Mouse (Mus musculus) heart, embryonic 16.5 days (tissue): ENCODE results near the gene Igfbpl1. TPM values are rescaled to one million over a fixed set of nuclear protein-coding genes. Genes with fewer than 3 reads are reported as not detected.

Experiments
- ATAC-seq: fragments of 200-750 bp; cut with Nextera tagmentation; replicated peaks from 2 replicates; pipeline ENCODE4 v1.8.0; 2017; ENCODE audit warnings: moderate number of reproducible peaks; ENCODE audit not compliant: insufficient read depth, low FRiP score; ENCODE audit errors: extremely low read depth
- H3K27ac ChIP-seq: fragments of 300-500 bp; sonication (generic); 2 replicates; pipeline ENCODE4 v1.5.1; 2014; ENCODE audit warnings: mild to moderate bottlenecking, low read length, control low read depth, moderate library complexity
- H3K27me3 ChIP-seq: fragments of 300-500 bp; sonication (generic); 2 replicates; pipeline ENCODE4 v1.6.1; 2014; ENCODE audit warnings: low read length, mixed read lengths; ENCODE audit not compliant: control insufficient read depth, insufficient read depth
- H3K36me3 ChIP-seq: fragments of 300-500 bp; sonication (generic); 2 replicates; pipeline ENCODE4 v1.6.1; 2014; ENCODE audit not compliant: control insufficient read depth, insufficient read depth
- H3K4me1 ChIP-seq: fragments of 300-500 bp; sonication (generic); 2 replicates; pipeline ENCODE4 v1.6.1; 2014; ENCODE audit warnings: low read length, mixed read lengths; ENCODE audit not compliant: control insufficient read depth, insufficient read depth
- H3K4me2 ChIP-seq: fragments of 300-500 bp; sonication (generic); 2 replicates; pipeline ENCODE4 v1.6.1; 2014; ENCODE audit warnings: low read depth, mild to moderate bottlenecking, control low read depth, low read length
- H3K4me3 ChIP-seq: fragments of 300-500 bp; sonication (generic); 2 replicates; pipeline ENCODE4 v1.5.1; 2014; ENCODE audit warnings: mild to moderate bottlenecking, control low read depth, low read length
- H3K9ac ChIP-seq: fragments of 300-500 bp; sonication (generic); 2 replicates; pipeline ENCODE4 v1.6.1; 2014; ENCODE audit warnings: low read length, control low read depth
- H3K9me3 ChIP-seq: fragments of 300-500 bp; sonication (generic); replicated peaks from 2 replicates; pipeline ENCODE4 v1.6.1; 2016; ENCODE audit warnings: low read length; ENCODE audit not compliant: control insufficient read depth
- WGBS: fragments of 180-500 bp; shearing (Covaris S2); extraction: QIAGEN DNeasy Blood & Tissue Kit; methylation state at CpG from one replicate; pipeline ENCODE4 v1.1.7; 2014; 5-methylcytosine and 5-hydroxymethylcytosine counted together
- polyA plus RNA-seq: library from polyadenylated mRNA; unstranded; fragments of >200 nt; fragmentation: Nextera tagmentation; extraction: Ambion mirVana; gene quantifications from 2 replicates; pipeline ENCODE4 v1.2.1, GENCODE M21; 2015

Igfbpl1 gene
- polyA plus RNA-seq, 1 experiment from 2014 or later = 1.5 TPM

DNA sequence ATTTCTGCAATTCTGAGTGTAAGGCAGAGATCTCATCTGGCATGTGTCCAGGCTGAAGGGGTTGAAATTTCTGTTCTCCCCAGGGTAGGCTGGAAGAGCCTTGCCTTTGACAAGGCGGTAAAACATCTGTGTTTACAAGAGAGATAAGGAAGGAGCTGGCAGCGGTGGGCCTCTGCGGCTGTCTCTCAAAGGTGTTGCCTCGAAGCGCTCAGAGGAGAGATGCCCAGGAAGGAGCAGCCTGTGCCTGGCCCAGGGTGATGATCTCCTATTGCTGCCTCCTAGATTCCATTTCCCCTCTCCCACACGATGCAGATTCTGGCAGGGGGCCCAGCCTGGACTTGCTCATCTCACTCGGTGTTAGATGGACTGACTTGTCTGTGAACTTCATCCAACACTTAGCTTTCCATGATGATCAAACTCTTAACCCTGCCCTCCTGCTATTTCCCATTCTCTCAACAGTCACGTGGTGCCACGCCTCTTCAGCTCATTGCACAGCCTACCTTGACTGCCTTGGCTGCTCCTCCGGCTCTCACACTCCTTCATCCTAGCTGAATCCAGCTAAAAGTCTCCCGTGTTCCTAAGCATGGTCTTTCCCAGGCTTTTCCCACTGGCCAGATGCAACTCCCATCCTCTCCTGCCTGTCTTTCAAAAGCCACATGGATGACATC, 58.7 kb downstream of the Igfbpl1 start:
- 12% methylated on average over 11 of the region's 11 CpGs for WGBS
- H3K4me2 ChIP-seq = no peak overlapping the region
- no peaks in the 10 kb centered on the region; the same call in 1 of the 2 replicates for H3K27me3 ChIP-seq
- H3K4me3 ChIP-seq = no peak overlapping the region
- H3K9ac ChIP-seq = 0 out of 2 replicates have a peak overlapping the region, but pooled peaks have one; percentile 26
- peak; percentile 70 for ATAC-seq
- no peaks in the 10 kb centered on the region for H3K36me3 ChIP-seq
- H3K27ac ChIP-seq = peak overlapping the region; percentile 30; the same call in 1 of the 2 replicates
- peaks cover 67% of the 10 kb centered on the region for H3K4me1 ChIP-seq
- no peaks in the 10 kb centered on the region for H3K9me3 ChIP-seq

GRCm38 (mm10) chr4:45766774-45767173, 59.9 kb downstream of the Igfbpl1 start:
- no peaks in the 10 kb centered on the region; the same call in 1 of the 2 replicates for H3K27me3 ChIP-seq
- no peak overlapping the region for H3K27ac ChIP-seq

DNA sequence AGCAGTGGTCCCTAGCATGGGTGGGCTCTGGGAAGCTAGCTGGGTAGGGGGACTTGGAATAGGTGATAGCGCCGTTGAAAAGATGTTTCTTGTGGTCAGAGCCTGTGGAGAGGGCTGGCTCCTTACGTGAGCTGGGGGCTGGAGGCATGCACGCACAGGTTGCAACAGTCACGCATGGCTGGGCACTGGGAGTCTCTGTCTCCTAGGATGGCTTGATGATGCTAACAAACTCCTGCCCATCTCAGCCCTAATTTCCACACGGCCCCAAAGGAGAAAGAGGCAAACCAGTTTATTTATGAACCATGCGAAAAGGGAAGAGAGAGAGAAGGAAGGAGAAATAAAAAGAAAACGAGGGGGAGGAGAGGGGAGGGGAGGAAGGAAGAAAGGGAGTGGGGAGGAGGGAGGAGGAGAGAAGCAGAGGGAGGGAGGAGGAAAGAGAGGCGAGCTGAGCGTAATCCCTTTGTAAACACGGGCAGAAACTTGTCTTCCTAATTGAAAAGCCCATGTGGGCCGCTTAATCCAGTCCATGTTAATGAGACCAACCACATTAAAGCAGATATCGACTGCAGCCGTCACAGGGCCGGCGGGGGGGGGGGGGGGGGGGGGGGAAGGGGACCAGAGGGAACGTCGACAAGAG, 61.0 kb downstream of the Igfbpl1 start:
- no peaks in the 10 kb centered on the region for H3K9me3 ChIP-seq
- H3K4me3 ChIP-seq = no peak overlapping the region
- H3K4me1 ChIP-seq = peaks cover 71% of the 10 kb centered on the region
- peak overlapping the region; percentile 26 for H3K4me2 ChIP-seq
- peak overlapping the region; percentile 21; the same call in 1 of the 2 replicates for H3K9ac ChIP-seq
- H3K27ac ChIP-seq = no peak overlapping the region; the same call in none of the 2 replicates
- no peaks in the 10 kb centered on the region for H3K36me3 ChIP-seq
- WGBS = 20% methylated on average over 14 of the region's 18 CpGs
- H3K27me3 ChIP-seq = no peaks in the 10 kb centered on the region; the same call in 1 of the 2 replicates
- no peak for ATAC-seq

More at GRCm38 (mm10) chr4:45766774-45767173, 59.9 kb downstream of the Igfbpl1 start:
- Histone ChIP-seq H3K36me3 (no peaks in the 10 kb centered on the region), H3K4me3 (no peak overlapping the region), H3K9me3 (no peaks in the 10 kb centered on the region), H3K4me2 (no peak overlapping the region), H3K4me1 (peaks cover 72% of the 10 kb centered on the region), H3K9ac (no peak overlapping the region)
- ATAC-seq = no peak
- 60% methylated on average over 7 of the region's 7 CpGs for WGBS

GRCm38 (mm10) chr4:45765121-45765564, 61.6 kb downstream of the Igfbpl1 start:
- Histone ChIP-seq H3K4me1 (peaks cover 71% of the 10 kb centered on the region), H3K4me2 (peak overlapping the region; percentile 26), H3K9ac (peak overlapping the region; percentile 21; the same call in 1 of the 2 replicates), H3K27me3 (no peaks in the 10 kb centered on the region; the same call in 1 of the 2 replicates), H3K36me3 (no peaks in the 10 kb centered on the region), H3K27ac (peak overlapping the region; percentile 34), H3K9me3 (no peaks in the 10 kb centered on the region), H3K4me3 (0 out of 2 replicates have a peak overlapping the region, but pooled peaks have one; percentile 4)
- WGBS = 7% methylated on average over 16 of the region's 16 CpGs
- ATAC-seq = no peak

DNA sequence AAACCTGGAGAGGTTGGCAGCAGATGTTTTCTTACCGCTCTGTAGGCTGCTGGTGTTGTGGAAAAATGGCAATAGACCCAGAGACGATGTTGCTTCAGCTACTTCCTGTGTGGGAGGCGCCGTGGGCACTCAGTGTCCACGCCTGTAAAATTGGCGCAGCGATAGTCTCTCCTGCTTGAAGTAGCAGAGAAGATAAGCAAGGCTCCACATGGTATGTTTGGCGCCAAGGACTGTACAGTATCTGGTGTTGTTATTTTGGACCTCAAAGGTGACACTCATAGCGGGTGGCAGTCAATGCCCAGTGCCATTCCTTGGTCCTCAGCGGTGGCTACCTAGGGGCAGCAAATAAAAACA, 62.6 kb downstream of the Igfbpl1 start:
- WGBS = 5% methylated on average over 10 of the region's 10 CpGs
- peak overlapping the region; percentile 75 for H3K27ac ChIP-seq

DNA sequence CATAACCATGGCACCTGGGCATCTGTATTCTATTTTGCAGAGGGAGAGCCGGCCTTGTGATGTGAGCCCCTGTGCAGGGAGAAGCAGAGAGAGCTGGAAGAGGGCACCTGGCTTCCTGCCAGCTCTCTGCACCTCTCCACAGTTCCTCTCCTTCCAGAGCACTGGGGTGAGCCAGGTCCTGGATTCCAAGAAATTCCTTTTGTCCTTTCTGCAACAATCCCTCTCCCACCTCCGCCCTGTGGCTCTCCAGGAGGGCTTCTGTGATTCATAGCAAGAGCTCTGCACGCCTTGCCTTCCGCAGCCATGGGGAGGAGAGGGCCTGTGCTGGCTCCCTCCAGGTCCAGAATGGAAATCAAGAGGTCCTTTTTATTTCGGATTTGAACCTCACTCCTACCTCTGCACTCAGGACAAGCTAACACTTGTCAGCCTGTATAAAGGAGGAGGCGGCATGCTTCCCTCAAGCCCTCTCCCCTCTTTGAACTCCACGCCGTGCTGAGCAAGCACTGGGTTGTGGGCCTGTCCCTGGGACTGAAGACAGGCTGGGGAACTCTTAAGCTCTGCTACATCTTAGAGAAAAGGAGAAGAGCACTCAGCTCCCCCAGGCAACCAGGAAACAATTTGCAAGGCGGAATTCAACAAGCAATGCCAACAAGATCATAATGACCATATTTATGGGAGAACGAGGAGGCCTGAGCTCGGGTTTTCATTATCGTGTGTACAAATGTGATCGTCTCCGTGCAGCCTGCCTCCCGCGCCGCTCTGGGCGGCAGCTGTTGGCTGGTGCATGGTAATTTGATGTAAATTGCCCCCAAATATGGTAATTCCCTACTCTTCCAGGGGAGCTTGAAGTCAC, 63.2 kb downstream of the Igfbpl1 start:
- Histone ChIP-seq H3K4me2 (peak overlapping the region; percentile 64), H3K27ac (peak overlapping the region; percentile 75), H3K4me3 (peak overlapping the region; percentile 39), H3K36me3 (no peaks in the 10 kb centered on the region), H3K9me3 (no peaks in the 10 kb centered on the region), H3K27me3 (no peaks in the 10 kb centered on the region; the same call in 1 of the 2 replicates), H3K4me1 (peaks cover 61% of the 10 kb centered on the region), H3K9ac (peak overlapping the region; percentile 66)
- WGBS = 15% methylated on average over 18 of the region's 18 CpGs
- no peak; the same call in 1 of the 2 replicates for ATAC-seq

More for the DNA sequence above, 62.6 kb downstream of the Igfbpl1 start:
- Histone ChIP-seq H3K4me2 (peak overlapping the region; percentile 64), H3K36me3 (no peaks in the 10 kb centered on the region), H3K9ac (peak overlapping the region; percentile 66), H3K4me3 (peak overlapping the region; percentile 39), H3K4me1 (peaks cover 67% of the 10 kb centered on the region), H3K27me3 (no peaks in the 10 kb centered on the region; the same call in 1 of the 2 replicates), H3K9me3 (no peaks in the 10 kb centered on the region)
- ATAC-seq = peak; percentile 46

GRCm38 (mm10) chr4:45762600-45762999, 64.1 kb downstream of the Igfbpl1 start:
- WGBS = 49% methylated on average over 4 of the region's 4 CpGs
- peak overlapping the region; percentile 75 for H3K27ac ChIP-seq

More at GRCm38 (mm10) chr4:45762600-45762999, 64.1 kb downstream of the Igfbpl1 start:
- ATAC-seq = no peak
- Histone ChIP-seq H3K4me1 (peaks cover 52% of the 10 kb centered on the region), H3K27me3 (no peaks in the 10 kb centered on the region; the same call in 1 of the 2 replicates), H3K36me3 (no peaks in the 10 kb centered on the region), H3K9me3 (no peaks in the 10 kb centered on the region), H3K4me3 (no peak overlapping the region), H3K4me2 (no peak overlapping the region), H3K9ac (no peak overlapping the region)
